Mouse (Mus musculus) forelimb bud, embryonic 11.5 days (tissue): ENCODE results near the gene Gtf2h1.
"Not testable (repeated sequence)": the region's sequence is repeated elsewhere in the genome, so short reads cannot be mapped to it uniquely, and the experiment has no call there.

ENCODE experiments used
- DNase-seq: peaks from one replicate; pipeline ENCODE4 v3.0.0-alpha.2; 2012; ENCODE audit warnings: low read depth, low spot score

Gtf2h1 gene

DNA sequence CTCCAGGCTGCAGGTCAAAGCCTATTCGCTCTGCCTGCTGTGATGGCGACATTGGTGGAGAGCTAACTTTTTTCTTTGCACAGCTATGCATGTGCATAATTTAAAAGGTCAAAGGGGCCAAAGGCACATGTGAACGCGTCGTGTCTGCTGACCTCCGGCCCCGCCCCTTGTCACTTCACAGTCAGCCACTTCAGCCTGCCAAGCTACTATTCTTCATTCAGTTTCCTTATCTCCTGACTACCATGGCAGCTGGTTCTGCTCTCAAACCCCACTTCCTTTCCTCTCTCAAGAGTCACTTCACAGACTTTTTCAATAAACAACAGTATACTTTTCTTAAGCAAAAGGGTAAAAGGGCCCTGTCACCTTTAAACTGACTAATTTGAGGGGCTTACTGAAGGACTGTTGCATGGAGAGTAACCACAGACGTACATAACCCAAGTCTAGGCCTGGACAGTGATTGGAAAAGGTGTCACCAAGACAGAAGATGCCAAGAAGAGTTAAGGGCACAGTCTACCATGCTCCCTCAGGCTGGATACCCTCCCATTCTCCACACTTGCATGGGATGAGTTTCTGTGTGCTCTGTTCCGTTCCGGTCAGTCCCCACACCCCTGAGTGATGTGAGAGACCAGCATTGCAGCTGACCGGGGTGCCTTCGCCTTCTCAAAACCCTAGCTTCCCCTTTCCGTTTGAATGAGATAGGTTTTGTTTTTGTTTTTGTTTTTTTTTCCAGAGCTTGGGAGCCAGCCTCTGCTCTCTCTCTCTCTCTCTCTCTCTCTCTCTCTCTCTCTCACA, 35.1 kb downstream of the Gtf2h1 start:
- DNase-seq = no peak

DNA sequence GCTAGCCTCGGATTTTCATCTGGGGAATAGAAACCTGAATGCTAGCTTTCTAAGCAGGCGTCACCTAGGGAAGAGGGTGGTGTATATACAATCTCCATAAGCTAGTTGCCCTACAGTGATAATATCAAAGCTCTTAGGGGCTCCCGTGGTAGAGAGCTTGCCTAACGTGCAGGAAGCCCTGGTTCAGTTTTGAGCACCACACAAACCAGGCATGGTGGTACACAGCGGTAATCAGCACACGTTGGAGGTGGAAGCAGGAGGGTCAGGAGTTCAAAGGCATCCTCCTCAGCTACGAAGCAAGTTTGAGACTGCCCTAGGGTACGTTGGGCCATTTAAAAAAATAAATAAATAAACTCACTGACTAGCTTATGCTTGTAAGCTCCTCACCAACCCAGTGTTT, 35.8 kb downstream of the Gtf2h1 start:
- DNase-seq = no peak

DNA sequence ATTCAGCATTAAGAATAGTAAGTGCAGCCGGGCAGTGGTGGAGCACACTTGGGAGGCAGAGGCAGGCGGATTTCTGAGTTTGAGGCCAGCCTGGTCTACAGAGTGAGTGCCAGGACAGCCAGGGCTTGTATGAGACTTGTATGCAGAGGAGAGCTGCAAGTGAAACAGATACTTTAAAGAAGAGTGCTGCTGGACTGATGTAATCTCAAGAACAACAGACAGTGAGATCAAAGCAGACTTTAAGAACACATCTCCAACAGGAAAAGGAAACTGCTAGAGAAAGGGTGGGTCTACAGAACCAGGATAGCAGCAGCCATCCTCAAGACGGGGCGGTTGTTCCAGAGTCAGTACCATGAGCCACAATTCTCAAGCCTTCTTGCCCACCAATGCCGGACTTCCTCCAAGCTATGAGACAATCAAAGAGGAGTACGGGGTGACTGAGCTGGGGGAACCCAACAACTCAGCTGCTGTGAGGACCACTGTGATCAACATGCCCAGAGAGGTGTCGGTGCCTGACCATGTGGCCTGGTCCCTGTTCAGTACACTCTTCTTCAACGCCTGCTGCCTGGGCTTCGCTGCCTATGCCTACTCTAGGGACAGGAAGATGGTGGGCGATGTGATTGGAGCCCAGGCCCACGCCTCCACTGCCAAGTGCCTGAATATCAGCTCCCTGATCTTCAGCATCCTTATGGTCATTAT, 36.4 kb downstream of the Gtf2h1 start:
- not testable (repeated sequence) for DNase-seq

DNA sequence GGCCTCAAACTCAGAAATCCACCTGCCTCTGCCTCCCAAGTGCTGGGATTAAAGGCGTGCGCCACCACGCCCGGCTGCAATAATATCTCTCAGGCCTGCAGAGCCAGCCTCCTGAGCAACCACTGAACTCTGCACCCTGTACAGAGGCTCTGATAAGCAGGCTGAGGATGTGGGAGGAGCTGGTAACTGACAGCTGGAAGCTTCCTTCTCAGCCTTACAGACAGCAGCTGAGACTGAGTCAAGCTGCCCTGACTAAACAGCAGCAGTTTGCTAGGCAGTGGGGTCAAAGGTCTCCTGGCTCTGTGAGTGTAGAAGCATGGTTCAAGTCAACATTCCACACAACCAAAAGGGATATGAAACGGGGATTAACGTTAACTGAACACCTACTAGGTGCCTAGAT, 37.4 kb downstream of the Gtf2h1 start:
- DNase-seq = no peak

DNA sequence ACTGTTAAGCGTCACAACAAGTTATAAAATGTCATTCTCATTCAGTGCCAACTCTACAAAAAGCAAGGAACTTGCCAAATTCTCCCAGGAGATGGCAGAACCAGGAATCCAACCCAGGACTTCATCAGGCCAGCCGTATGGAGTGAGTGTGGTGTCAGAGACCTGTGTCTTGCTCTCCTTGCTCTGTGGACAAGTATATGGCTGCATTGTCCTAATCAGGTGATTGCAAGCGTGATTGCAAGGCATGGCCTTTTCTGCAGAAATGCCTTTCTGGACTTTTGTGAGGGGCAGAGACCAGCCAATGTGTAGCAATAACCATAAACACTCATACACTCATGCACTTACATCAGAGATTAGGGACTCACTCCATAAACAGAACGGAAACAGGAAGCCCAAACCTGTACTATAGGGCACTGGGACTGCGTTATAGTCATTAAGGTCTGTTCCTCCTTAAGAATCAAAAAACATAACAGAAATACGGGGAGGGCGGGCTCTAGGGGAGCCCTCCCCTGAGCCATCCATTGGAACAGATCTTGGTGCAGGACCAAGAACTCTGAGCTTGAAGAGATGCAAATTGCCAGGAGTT, 37.9 kb downstream of the Gtf2h1 start:
- no peak for DNase-seq

DNA sequence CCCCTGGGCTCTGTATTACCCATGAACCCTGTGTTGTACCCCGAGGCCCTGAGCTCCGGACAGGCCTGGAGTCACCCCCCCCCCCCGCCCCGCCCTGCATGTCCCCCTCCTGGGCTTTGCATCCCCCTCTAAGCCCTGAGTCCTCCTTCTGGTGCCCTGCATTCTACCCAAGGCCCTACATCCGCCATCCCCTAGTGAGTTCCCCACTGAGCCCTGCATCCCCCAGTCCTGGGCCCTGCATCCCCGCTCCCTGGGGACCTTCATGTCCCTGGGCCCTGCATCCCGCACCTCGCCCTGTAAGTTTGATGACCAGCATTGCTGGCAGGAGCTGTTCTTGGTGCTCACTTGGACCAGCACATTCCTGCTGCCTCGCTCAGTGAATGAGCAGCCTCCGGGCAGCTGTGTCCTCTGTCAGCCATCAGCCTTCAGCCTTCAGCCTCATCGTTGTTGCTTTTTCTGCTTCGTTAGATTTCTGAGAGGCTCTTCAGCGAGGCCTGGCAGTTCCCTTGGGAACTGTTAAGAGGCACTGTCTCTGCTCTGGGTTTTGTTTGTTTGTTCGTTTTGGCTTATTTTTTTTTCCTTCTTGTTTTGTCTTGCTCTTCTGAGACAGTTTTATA, 39.2 kb downstream of the Gtf2h1 start:
- no peak for DNase-seq

DNA sequence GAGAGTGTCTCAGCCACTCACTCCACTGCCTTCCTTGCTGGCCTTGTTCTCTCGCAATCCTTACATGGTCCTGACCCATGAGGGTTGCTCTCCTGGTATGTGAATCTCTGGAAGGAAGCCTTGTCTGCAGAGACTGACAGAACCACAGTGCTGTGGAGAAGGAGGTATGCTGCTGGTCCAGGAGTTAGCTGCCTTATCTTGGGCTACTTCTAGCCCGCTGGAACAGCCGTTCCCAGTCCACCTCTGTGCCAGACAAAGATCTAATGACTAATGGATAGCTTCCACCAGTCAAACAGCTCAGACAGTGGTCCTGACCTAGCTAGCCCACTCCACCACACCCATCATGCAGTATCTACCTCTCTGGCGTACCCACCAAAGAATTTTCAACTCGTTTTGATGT, 40.5 kb downstream of the Gtf2h1 start:
- DNase-seq = no peak

DNA sequence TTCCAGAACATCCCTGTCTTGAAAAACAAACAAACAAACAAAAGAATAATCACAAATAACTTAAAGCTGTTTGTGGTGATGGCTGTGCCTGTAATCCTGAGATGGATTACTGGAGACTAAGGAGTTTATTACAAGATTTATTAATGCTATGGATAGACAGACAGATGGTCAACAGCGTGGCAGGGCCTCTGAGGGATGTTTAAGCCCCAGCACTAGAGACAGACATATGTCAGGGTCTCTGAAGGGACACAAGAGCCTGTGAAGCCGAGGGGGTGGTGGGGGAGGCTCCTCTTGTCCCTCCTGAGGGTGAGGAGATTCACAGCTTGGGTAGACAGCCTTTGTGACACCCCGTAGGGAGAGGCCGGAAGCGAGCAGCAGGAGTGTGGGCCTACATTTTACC, 41.2 kb downstream of the Gtf2h1 start:
- DNase-seq = no peak

DNA sequence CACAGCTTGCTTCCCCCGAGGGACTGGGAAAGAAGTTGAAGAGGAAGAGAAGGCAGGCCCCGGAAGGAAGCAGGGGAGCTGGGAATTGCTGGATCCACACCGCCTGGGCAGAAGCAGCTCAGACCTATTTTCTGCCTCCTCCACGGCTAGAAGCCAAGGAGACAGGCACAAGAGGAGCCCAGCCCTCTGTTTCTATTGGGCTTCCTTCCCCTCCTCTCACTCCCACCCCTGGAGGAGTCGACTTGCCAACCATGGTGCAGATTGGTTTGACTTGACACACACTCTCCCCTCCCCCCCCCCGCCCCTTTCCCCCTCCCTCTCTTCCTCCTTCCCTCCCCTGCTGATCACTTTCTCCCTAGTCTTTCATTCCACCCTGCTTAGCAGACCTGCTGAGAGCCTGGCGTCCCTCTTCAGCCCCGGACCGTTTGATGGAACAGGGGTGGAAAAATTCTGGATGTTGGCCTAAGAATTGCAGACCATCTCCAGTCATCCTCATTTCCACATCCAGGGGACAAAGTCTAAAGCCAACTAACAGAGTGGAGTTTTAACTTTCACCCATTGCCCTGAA, 42.3 kb downstream of the Gtf2h1 start:
- DNase-seq = peak; percentile 18

DNA sequence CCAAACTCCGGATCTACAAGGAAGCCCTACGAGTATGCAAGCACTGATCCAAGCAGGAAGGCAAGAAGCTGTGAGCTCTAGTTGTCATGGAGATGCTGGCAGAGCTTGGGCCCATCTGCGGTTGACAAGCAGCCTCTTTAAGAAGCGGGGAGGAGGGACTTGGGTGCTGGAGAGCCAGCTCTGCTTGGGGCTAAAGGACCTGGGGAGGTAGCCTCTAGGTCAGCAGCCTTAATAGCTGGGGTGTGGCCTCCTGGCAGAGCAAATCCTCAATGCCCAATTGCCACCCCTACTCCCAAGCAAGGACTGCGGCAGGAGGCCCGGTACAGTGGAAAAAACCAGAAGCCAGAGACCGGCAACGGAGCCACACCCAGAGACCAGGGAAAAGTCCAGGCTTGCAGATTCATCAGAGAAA, 43.0 kb downstream of the Gtf2h1 start:
- DNase-seq = peak; percentile 21

DNA sequence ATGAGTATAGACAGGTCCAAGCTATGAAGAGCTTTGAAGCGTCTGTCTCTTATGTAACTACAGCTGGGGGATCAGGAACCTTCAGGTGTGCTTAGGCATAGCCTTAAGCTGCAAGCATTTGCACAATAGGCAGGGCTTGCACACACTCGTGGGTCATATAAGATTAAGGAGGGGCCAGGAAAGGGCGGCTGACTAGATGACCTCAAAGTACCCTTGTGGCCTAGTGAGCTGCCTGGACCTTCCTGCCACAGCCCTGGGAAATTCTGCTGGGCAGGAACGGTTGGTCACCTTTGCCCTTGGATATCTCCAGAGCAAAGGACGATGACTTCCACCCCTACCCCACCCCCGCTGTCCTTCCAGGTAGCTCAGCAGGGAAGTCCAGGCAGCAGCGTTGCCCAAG, 43.5 kb downstream of the Gtf2h1 start:
- no peak for DNase-seq

DNA sequence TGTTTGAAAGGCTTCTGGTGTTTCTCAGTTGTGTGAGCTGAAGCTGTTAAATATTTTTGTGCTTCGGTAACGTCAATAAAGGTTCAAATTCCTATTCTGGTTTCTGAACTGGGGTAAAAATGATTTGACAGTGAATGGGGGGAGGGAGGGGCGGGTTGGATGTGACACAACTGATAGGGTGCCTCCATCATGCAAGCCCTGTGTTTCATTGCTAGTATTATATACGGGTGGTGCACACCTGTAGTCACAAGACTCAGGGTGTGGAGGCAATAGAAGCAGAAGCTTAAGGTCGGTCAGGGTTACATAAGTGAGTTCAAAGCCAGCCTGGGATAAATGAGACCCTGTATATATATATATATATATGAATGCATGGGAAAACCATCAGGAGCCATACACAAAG, 44.0 kb downstream of the Gtf2h1 start:
- no peak for DNase-seq

DNA sequence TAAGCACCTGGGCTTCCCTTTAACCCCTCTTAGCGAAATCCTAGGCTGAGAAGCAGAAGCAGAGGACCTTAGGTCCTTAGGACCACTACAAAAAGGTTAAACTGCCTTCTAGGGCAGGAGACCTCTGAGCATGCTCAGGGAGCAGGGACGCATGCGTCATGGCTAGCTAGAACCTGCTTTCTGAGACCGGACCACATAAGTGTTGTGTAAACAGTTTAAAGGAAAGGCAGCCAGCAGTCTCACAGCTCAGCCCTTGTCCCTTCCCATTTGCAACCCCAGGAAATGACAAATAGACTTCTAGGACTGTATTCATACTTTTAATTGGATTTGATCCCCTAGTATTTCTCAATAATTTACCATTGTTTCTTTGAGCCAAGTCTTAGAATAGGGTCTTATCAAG, 44.4 kb downstream of the Gtf2h1 start:
- no peak for DNase-seq

DNA sequence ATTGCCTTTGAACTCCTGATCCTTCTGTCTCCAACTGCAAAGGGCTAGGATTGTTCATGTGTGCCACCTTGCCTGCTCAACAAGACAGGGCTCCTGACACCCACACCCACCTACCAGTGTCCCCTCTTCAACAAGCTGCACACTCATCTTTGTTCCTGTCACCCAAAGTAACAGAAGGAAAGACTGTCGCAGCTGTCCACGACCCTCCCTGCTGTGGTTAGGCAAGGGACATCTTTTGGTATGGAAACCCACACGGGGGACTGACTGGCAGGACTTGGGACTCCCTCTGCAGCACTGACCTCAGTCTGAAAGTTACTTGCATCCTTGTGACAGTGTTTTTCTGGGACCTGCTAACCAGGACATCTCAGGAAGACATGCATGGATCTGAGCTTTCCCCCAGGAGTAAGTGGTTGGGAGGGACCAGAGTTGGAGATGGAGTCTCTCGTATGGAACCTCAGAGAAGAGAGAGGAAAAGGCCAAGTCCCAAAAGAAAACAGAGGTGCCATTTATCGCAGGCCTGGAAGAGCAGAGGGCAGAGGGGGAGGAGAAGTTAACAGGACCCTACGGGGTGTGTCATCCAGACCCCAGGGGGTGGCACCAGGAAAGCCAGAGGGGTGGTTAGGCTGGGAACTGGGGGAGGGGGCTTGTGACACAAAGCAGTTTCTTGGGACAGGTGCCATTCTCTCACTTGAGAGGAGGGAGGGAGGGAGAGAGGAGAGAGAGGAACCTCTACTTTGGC, 45.1 kb downstream of the Gtf2h1 start, which contains the start of gene Ldha:
Gene Ldha (plus strand): TSS at position 689 of the 739 bp plus-strand sequence.
- no peak for DNase-seq

DNA sequence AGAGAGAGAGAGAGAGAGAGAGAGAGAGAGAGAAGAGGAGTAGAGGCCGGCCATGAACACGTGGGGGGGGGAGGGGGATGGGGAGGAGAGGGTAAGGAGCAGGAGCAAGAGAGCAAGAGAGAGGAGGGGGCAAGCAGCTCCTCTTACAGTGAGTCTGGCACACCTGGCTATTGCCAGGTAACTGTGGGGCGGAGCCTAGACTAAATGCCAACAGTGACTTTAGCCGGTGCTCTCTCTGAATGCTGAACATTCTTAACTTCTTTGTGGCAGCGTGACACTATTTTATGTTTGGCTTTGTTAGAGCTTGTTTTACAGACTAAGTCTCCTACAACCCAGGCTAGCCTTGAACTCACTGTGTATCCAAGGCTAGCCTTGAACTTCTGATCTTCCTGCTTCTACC, 46.4 kb downstream of the Gtf2h1 start:
- DNase-seq = no peak

DNA sequence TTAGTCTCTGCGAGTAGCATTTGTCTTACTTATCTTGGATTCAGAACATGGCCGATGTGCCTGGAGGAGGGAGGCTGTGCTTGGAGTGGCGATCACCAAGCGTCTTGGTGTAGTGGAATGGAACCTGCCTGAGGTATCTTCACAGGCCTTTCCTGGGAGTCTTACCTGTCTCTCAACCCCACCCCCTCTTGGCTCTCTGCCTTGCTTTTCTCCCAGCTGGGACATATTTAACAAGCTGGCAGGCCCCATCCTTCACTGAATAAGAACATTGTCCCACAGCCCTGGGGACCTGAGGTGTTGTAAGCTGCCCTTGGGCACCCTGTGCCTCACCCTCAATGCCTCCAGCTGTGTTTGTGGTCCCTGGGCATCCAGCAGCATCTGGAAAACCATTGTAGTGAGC, 47.7 kb downstream of the Gtf2h1 start:
- DNase-seq = no peak

DNA sequence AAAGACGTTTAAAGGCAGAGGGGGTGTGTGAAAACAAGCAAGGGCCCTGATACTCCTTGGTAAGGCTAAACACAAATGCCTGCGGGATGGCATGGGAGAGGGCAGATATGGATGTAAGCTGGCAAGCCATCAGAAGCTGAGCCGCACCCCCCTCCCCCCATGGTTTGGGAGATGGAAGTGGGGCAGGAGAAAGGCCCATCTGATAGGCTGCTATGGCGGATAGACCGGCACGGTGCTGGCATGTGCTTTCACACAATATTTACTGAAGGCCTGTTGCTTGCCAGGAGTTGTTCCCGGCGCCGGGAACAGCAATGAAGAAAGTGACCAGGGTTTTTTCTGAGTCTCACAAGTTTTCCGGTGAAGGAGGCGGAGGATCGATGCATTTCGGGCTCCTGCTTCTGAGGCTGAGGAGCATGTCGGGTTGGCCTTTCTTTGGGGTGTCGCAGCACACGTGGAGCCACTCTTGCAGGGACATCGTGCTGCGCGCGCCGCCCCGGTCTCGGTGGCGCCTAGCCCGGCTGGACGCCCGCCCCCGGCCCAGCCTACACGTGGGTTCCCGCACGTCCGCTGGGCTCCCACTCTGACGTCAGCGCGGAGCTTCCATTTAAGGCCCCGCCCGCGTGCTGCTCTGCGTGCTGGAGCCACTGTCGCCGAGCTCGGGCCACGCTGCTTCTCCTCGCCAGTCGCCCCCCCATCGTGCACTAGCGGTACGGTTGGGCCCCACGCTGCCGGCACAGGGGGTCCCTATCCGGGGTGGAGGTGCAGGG, 49.5 kb downstream of the Gtf2h1 start:
- DNase-seq = peak; percentile 92

DNA sequence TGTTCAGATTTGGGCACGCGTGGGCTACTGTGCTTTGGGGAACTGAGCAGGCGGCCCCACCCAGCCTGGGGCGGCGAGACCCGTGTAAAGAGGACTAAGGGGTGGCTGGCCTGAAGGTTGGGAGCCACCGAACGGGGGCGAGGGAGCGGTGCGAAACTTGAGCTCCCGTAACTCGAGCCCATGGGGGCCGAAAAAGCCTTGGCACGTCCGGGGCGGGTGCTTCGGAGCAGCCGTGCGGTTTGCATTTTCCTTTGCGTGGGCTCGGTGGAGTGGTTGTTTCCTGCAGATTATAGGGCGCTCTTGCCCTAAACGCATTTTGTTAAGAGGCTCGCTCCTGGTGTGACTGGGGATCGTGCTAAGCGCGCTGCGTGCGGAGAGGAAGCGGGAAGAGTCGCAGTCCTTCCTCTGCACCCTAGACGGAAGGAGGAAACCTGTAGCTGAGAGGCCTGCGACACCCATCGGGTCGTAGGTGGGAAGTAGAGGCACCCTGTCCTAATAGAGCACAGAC, 50.1 kb downstream of the Gtf2h1 start:
- DNase-seq = peak; percentile 25

DNA sequence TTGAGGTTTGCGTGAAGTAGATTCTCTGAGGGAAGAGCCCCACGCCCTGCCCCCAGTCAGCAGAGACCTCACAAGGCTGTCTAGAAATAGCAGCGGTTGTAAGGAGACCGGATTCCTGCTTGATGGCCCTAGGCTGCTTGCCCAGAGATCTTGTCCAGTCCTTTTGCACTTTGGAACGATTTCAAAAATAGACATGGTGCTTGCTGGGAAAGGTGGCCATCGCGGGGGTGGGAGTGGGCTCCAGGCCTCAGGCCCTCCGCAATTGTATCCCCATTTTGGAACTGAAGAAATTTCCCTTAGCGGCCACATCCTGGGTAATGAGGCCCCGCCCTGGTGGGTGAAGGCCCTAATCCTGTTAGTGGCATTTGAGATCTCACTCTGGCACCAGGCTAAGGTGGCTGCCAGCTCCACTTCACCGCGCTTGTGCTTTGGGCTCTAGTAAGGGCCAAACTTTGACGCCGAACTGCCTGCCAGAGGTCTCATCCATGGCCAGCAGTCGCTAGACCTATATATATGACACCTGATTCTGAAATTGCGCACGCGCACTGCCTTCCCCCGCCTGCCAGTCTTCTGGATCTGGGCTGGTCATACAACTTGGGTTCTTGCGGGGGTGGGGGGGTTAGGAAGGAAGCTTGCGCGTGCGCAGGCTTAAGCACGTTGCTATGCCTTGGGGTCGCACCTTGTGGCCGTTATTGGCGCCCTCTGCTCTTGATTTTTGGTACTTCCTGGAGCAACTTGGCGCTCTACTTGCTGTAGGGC, 50.8 kb downstream of the Gtf2h1 start:
- peak; percentile 83 for DNase-seq

DNA sequence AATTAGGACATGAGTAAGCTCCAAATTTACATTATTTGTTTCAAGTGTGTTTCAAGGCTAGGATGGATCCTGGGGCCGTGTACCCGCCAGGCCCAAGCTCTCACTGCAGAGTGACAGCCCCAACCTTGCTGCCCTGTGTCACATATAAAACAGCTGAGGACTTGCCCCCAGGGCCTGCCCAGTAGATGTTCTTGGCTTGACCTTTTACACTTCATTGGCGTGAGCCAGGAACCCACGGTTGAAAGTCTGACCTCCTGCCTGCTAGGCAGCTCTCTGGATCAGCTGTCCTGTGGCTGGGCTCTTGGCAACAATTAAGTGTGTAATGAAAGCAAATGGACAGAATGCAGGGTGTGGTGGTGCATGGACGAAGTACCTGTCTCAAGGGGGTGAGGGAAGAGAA, 53.4 kb downstream of the Gtf2h1 start:
- DNase-seq = no peak
